7 mouse cellular contexts compared by ENCODE assay signal in the genomic region with DNA sequence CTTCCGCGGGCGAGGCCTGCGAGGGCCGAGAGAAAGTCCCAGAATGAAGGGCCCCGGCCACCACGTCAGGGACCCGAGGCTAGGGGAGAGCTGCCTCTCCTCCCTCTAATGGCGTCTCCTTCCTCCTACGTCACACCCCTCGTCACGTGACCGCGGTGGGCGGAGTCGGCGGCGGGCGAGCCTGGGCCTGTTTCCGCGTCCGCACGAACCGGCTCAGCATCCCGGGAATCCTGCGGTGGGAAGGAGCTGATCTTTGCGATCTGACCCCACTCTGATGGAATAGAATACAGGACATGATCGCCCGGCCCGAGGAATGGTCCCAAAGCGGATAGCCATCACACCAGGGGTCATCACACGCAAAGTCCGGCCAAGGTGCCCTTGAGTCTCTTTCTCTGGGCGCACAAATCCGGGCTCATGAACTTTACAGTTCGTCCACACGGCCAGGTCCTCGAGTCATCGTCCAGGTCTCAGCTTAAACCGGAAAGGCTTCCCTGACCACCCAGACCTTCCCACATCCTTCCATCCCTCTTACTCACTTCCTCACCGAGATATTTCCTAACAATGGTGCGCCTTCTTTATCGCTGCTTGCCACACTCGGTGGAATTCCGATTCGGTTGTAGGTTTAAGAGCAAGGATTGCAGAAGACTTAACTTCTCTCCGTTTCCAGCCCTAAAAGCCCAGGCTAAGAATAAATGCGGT. TPM values are rescaled to one million over a fixed set of nuclear protein-coding genes. Genes with fewer than 3 reads are reported as not detected.
DNase-seq lines count a peak whose midpoint lies in the region; ATAC-seq lines count a peak whose summit lies in the region.

A gene (minus strand): TSS at position 122 of the 699 bp plus-strand sequence.

- no peaks in the 10 kb centered on the region for H3K36me3 ChIP-seq in embryonic facial prominence, embryonic 11.5 days (replicated peaks; ENCODE audit: control insufficient read depth, insufficient read depth, low read depth, low read length)
- no peaks in the 10 kb centered on the region for H3K36me3 ChIP-seq in limb, embryonic 11.5 days (ENCODE audit: control insufficient read depth, insufficient read depth, low read length)
- H3K36me3 ChIP-seq in midbrain, embryonic 14.5 days (ENCODE audit: control insufficient read depth, insufficient read depth, low read length): no peaks in the 10 kb centered on the region

- peak; percentile 88 for ATAC-seq in embryonic facial prominence, embryonic 11.5 days (replicated peaks; ENCODE audit: insufficient number of reproducible peaks, low FRiP score, low TSS enrichment, low read depth)
- ATAC-seq in limb, embryonic 11.5 days (ENCODE audit: insufficient number of reproducible peaks, low FRiP score, low TSS enrichment, low read depth): peak; percentile 89
- ATAC-seq in midbrain, embryonic 14.5 days (ENCODE audit: low FRiP score, low TSS enrichment): peak; percentile 95

- H3K4me2 ChIP-seq in embryonic facial prominence, embryonic 11.5 days (ENCODE audit: low read depth, low read length): peak within 1 kb of the TSS; percentile 86
- H3K4me2 ChIP-seq in limb, embryonic 11.5 days (ENCODE audit: low read depth, severe bottlenecking): peak within 1 kb of the TSS; percentile 86
- H3K4me2 ChIP-seq in midbrain, embryonic 14.5 days (ENCODE audit: low read length): peak within 1 kb of the TSS; percentile 61

- peak within 1 kb of the TSS; percentile 87 for H3K9ac ChIP-seq in embryonic facial prominence, embryonic 11.5 days (replicated peaks; ENCODE audit: low read length)
- H3K9ac ChIP-seq in limb, embryonic 11.5 days (ENCODE audit: low read length): peak within 1 kb of the TSS; percentile 86
- H3K9ac ChIP-seq in midbrain, embryonic 14.5 days (replicated peaks; ENCODE audit: low read length): peak within 1 kb of the TSS; percentile 93

- DNase-seq in adrenal gland, postnatal 14 days: peak; percentile 99
- peak; percentile 94 for DNase-seq in embryonic facial prominence, embryonic 11.5 days (ENCODE audit: low spot score)
- DNase-seq in heart, adult 11 months: peak; percentile 100
- DNase-seq in kidney, adult 18-20 months: peak; percentile 99
- DNase-seq in limb, embryonic 11.5 days (ENCODE audit: low spot score): peak; percentile 98
- peak; percentile 96 for DNase-seq in midbrain, embryonic 14.5 days
- DNase-seq in spleen, adult 18-20 months: peak; percentile 94 to 99

- H3K27ac ChIP-seq in embryonic facial prominence, embryonic 11.5 days (replicated peaks; ENCODE audit: low read depth, low read length): peak within 1 kb of the TSS; percentile 87
- peak within 1 kb of the TSS; percentile 84 for H3K27ac ChIP-seq in limb, embryonic 11.5 days (replicated peaks; ENCODE audit: low read depth, low read length)
- peak within 1 kb of the TSS; percentile 97 for H3K27ac ChIP-seq in midbrain, embryonic 14.5 days (replicated peaks; ENCODE audit: low read depth, low read length)

- peak within 1 kb of the TSS; percentile 85 for H3K4me3 ChIP-seq in embryonic facial prominence, embryonic 11.5 days (ENCODE audit: low read depth, low read length)
- peak within 1 kb of the TSS; percentile 79 for H3K4me3 ChIP-seq in limb, embryonic 11.5 days (ENCODE audit: low read depth, low read length)
- peak within 1 kb of the TSS; percentile 73 for H3K4me3 ChIP-seq in midbrain, embryonic 14.5 days (replicated peaks; ENCODE audit: low read depth, low read length)

- H3K4me1 ChIP-seq in embryonic facial prominence, embryonic 11.5 days (ENCODE audit: control insufficient read depth, insufficient read depth, low read length): no peaks in the 10 kb centered on the region; the same call in 1 of the 2 replicates
- no peaks in the 10 kb centered on the region for H3K4me1 ChIP-seq in limb, embryonic 11.5 days (ENCODE audit: control insufficient read depth, insufficient read depth, low read length)
- peaks cover 25% of the 10 kb centered on the region for H3K4me1 ChIP-seq in midbrain, embryonic 14.5 days (ENCODE audit: control insufficient read depth, insufficient read depth, low read length)

- no peaks in the 10 kb centered on the region for H3K9me3 ChIP-seq in embryonic facial prominence, embryonic 11.5 days (replicated peaks; ENCODE audit: control insufficient read depth, low read length)
- no peaks in the 10 kb centered on the region for H3K9me3 ChIP-seq in limb, embryonic 11.5 days (ENCODE audit: control insufficient read depth, low read length)
- H3K9me3 ChIP-seq in midbrain, embryonic 14.5 days (ENCODE audit: control insufficient read depth, low read length): no peaks in the 10 kb centered on the region

- H3K27me3 ChIP-seq in embryonic facial prominence, embryonic 11.5 days (ENCODE audit: control insufficient read depth, insufficient read depth, low read length): no peaks in the 10 kb centered on the region
- H3K27me3 ChIP-seq in limb, embryonic 11.5 days (ENCODE audit: control insufficient read depth, insufficient read depth, low read length): no peaks in the 10 kb centered on the region
- no peaks in the 10 kb centered on the region for H3K27me3 ChIP-seq in midbrain, embryonic 14.5 days (ENCODE audit: control insufficient read depth, insufficient read depth, low read length)

- under 1% methylated on average over 43 of the region's 48 CpGs for WGBS in embryonic facial prominence, embryonic 11.5 days
- WGBS in limb, embryonic 11.5 days: 1% methylated on average over 42 of the region's 48 CpGs
- under 1% methylated on average over 45 of the region's 48 CpGs for WGBS in midbrain, embryonic 14.5 days

RNA-seq across cellular contexts. Expression of the gene that starts here (rescaled TPM):
- total RNA-seq in adrenal gland, postnatal 14 days (2021): 53.6 and 53.8 TPM in 2 replicates
- 6.7 and 15.0 TPM in 2 replicates for polyA plus RNA-seq in embryonic facial prominence, embryonic 11.5 days (2014; fragmentation: Nextera tagmentation; extraction: Ambion mirVana)
- polyA plus RNA-seq in limb, embryonic 11.5 days (2014; fragmentation: Nextera tagmentation; extraction: Ambion mirVana): 6.6 and 12.0 TPM in 2 replicates
- polyA plus RNA-seq in midbrain, embryonic 14.5 days (2014; fragmentation: Nextera tagmentation; extraction: Ambion mirVana): 12.8 and 14.0 TPM in 2 replicates

Comparison
In these comparisons a context has a peak if more than half of its experiments do, and no peak if none do; other contexts are left out.
1. Peak in every context shown above with its lines: DNase-seq, ATAC-seq, H3K4me3 ChIP-seq and H3K27ac ChIP-seq.